Mouse (Mus musculus) lung, postnatal 0 days (tissue): ENCODE data around the gene Card19.

ENCODE experiments used
- CTCF ChIP-seq: IDR thresholded peaks from 2 replicates; pipeline ENCODE4 v1.5.1; 2016; ENCODE audit warnings: antibody characterized with exemption, mild to moderate bottlenecking
- EP300 ChIP-seq: IDR thresholded peaks from 2 replicates; pipeline ENCODE4 v1.6.1; 2016; ENCODE audit warnings: antibody characterized with exemption, mild to moderate bottlenecking, control low read depth

GRCm38 (mm10) chr13:49181411-49181984 is 34.3 kb downstream of the Card19 start:
- TF ChIP-seq CTCF (no peak), EP300 (no peak)
